Mouse (Mus musculus) splenic B cell, adult 2 months (primary cell): ENCODE data around the gene Carf.
"Not testable (repeated sequence)": the region's sequence is repeated elsewhere in the genome, so short reads cannot be mapped to it uniquely, and the experiment has no call there.

ENCODE experiments used
- DNase-seq: peaks from one replicate; pipeline ENCODE4 v3.0.0-alpha.2; 2011; ENCODE audit warnings: low read depth, low spot score
- H3K27me3 ChIP-seq: 2 replicates; pipeline ENCODE4 v1.6.1; 2012; ENCODE audit warnings: mild to moderate bottlenecking, low read length, moderate library complexity, mixed read lengths; ENCODE audit not compliant: control insufficient read depth, poor library complexity, insufficient read depth, severe bottlenecking
- H3K36me3 ChIP-seq: 2 replicates; pipeline ENCODE4 v1.6.1; 2012; ENCODE audit warnings: mild to moderate bottlenecking, low read length, moderate library complexity, mixed read lengths; ENCODE audit not compliant: control insufficient read depth, poor library complexity, insufficient read depth, severe bottlenecking

The Carf gene

DNA sequence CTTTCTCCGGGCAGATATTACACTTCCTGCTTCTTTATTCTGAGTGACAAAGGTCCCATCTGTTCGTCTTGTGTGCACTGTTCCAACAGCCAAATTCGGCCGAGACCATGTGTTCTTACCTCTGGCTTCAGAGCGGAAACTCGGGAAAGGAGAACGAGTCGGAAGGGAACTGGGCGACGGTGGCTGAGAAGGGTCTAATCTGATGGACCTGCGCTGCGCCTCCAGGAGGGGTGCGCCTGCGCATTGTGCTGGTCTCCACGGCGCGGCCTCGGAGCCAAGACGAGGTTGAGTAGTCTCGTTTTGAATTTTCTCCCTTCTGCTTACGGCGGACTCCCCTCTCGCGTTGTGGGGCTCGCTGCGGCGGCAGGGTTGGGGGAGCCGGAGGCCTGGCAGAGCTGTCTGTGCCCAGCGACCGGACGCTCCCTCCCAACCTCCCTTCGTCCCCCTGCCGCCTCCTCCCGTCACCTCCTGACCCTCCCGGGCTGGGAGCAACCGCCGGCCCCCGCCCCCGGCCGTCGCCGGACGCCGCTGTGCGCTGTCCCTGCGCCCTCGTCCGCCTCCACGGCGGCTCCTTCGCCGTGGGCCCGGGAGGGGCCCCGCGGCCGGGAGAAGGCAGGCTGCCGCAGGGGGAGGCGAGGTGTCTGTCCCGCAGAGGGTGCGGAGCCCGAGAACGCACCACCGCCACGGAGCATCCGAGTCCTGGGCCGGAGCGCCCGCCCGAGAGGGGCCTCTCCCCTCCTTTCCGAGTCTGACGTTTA, at the start of gene Carf, which contains the start of gene Wdr12:
Carf (plus strand) TSS at position 224 of the 758 bp plus-strand sequence.
Wdr12 (minus strand) TSS at position 622 of the 758 bp plus-strand sequence.
- peak; percentile 97 for DNase-seq
- H3K27me3 ChIP-seq, result no peaks in the 10 kb centered on the region

DNA sequence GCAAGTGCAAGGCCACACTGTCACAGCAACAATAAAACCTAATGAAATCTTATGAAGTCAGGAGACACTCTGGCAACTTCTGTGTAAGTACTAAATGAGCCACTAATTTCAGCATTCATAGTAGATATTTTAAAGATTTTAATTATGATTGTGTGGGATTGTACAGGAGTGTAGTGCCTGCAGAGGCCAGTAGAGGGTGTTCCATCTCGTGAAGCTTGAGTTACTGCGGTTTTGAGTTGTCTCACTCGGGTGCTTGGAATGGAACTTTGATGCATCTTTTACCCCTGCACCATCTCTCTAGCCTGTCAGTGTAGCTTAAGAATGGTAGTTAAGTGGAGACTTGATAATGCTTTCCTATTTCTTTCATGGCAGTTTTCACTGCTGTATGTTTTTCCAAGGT, 43.4 kb upstream of the Carf start:
- H3K27me3 ChIP-seq, result no peaks in the 10 kb centered on the region
- no peaks in the 10 kb centered on the region for H3K36me3 ChIP-seq
- peak; percentile 18 for DNase-seq

More for the DNA sequence above, at the start of gene Carf, which contains the start of gene Wdr12:
- H3K36me3 ChIP-seq, result peaks cover 6% of the 10 kb centered on the region

DNA sequence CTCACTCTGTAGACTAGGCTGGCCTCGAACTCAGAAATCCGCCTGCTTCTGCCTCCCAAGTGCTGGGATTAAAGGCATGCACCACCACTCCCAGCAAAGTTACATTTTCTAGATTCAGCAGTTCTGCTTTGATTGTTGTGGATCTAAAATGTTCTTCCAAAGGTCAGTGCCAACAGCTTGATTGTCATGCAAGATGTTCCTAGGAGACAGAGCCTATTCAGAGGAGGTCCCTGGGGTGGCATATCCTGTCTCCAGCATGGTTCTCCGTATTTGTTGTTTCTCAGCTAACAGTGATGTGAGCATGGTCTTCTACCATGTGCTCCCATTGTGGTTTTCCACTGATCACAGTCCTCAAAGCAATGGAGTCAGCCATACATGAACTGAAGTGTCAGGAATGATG, 41.7 kb upstream of the Carf start:
- no peaks in the 10 kb centered on the region for H3K27me3 ChIP-seq
- H3K36me3 ChIP-seq, result no peaks in the 10 kb centered on the region
- DNase-seq, result no peak

DNA sequence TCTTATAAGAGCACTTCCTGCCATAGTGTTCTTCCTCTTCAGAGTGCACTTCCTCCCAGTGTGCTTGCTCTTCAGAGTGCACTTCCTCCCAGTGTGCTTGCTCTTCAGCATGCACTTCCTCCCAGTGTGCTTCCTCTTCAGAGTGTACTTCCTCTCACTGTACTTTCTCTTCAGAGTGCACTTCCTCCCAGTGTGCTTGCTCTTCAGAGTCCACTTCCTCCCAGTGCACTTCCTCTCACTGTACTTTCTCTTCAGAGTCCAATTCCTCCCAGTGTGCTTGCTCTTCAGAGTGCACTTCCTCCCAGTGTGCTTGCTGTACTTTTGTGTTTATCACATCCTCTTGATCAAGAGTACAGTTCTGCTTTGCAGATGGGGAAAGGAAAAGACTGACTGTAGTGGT, 27.3 kb upstream of the Carf start:
- H3K36me3 ChIP-seq, result not testable (repeated sequence)
- DNase-seq, result peak; percentile 75

DNA sequence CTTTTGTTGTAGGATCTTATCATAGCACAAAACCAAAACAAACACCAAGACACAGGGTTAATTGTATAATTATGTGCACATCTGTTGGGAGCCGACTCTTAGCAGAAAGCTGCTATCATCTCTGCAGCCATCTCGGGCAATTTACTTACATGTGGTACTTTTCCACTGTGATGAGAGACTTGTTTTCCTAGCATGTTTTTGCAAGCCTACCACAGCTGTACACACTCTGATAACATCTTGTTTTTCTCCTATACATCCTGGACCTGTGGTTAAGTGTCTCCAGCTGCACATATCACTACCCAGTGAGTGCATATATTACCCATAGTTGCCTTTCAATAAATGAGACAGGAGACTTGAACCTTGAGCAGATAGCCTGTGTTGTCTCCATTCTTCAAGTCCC, 23.1 kb upstream of the Carf start:
- Histone ChIP-seq H3K27me3 (no peaks in the 10 kb centered on the region), H3K36me3 (peaks cover 2% of the 10 kb centered on the region; the same call in 1 of the 2 replicates)
- DNase-seq, result no peak

More for the DNA sequence above, 27.3 kb upstream of the Carf start:
- not testable (repeated sequence) for H3K27me3 ChIP-seq

DNA sequence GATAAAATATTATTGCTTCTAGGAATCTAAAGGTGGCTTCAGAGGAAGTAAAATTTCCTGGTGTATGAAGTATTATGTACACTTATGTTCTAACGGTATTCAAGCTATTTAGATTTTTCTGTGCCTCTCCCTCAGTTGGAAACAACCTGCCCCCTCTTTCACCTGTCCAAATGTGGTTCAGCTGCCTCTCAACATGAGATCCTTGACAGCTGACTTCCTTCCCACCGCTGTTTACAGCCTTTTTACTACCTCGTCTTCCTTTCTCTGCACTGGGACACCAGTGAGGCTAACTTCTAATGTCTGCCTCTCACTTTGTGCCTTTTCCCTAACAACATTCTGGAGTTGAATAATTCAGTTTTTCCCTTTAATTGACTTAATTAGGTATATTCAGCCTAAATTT, 22.5 kb upstream of the Carf start:
- Histone ChIP-seq H3K27me3 (no peaks in the 10 kb centered on the region), H3K36me3 (peaks cover 6% of the 10 kb centered on the region; the same call in 1 of the 2 replicates)
- DNase-seq, result no peak

DNA sequence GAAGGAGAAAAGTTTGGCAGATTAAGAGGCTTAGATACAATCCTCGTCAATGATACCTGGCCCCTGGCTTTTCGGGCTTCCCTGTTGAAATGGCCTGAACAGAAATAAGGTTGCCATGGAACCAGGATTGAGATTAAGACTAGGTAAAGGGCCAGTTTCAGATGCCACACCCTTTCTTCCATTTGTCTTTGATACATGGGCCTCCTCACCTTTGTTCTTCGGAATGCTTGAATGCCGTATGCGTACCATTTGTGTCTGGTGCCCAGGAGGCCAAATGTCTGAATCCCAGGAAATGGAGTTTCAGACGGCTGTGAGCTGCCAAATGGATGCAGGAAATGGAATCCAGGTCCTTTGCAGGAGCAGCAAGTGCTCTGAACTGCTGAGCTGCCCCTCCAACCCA, 21.6 kb upstream of the Carf start:
- Histone ChIP-seq H3K36me3 (peaks cover 6% of the 10 kb centered on the region; the same call in 1 of the 2 replicates), H3K27me3 (no peaks in the 10 kb centered on the region)
- no peak for DNase-seq

DNA sequence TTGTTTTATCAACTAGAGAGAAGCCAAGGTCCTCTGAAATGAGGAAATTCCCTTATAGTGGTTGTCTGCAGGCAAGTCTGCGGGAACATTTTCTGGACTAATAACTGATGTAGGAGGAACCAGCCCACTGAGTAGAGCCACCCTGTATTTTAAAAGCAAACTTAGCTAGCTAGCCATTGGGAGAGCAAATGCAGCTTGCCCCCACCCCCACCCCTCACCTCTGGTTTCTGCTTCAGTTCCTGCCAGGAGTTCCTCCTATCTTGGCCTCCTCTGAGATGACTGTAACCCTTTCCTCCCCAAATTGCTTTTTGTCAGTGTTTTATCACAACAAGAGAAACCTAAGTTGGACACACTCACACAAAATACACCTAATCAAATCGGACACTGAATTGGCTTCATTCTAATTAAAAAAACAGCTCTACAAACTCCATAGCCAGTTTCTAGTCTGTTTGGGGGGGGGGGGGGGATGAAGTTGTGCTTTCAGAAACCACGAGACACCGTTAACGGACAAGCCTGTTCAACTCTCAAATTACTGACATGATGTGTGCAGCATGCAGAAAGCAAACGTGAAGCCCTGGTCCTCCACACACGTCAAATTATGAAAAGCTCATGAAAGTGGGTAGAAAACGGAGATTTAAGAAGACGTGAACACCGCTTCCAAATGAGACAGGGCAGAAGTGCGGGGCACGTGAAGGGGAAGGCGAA, 1.3 kb upstream of the Carf start:
- peak; percentile 30 for DNase-seq
- Histone ChIP-seq H3K27me3 (no peaks in the 10 kb centered on the region), H3K36me3 (peaks cover 6% of the 10 kb centered on the region)

DNA sequence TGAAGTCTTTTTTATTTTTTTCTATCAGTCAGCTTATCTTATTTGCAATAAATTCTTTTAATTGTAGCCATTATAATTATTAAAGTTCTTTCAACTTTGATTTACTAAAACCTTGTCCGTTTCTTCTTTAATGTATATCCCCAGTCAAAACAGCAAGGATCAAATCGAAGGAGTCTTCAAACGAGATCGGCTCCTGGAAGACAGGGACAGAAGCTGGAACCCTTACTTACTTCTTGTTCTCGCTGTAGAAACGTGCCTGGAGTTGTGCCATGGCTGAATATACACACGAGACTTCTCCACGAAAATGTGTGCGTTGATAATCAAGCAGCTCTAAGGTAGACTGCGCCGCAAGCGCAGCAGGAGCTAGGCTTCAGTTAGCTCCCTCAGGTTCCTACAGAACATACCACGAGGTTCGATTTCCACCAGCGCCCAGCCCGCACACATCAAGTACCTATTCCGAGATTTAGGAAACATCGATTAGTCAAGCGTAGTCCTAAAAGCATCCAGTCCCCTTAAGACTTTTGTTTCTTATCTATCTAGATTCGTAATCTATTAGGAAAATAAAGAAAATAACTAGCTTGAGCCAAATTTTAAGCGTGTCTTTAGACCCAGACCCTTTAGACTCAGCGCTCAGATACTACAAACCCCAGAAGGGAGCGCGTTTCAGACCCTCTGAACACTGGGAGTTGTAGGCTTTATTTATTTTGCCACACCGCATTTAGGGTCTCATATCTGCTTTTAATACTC, 597 bp upstream of the Carf start:
- Histone ChIP-seq H3K27me3 (no peaks in the 10 kb centered on the region), H3K36me3 (peaks cover 6% of the 10 kb centered on the region)
- DNase-seq, result peak; percentile 87

DNA sequence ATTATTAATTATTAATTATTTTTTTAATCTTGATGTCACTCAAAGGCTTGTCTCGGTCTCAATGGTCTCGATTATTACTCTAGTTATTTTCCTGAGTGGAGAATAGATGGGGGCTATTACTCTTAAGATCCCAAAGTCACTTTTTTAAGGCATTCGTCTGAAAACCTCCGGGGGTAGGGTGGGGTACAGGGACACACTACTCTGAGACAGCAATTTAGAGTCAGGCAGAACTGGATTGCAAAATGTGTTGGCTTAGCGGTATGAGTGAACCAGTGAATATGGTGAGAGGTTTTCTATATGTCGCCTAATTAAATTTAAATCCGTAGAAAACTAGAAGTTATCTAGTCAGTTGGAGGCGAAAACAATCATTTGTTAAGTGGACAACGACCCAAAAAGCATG, 792 bp downstream of the Carf start:
- Histone ChIP-seq H3K27me3 (no peaks in the 10 kb centered on the region), H3K36me3 (peaks cover 4% of the 10 kb centered on the region; the same call in 1 of the 2 replicates)
- DNase-seq, result no peak

DNA sequence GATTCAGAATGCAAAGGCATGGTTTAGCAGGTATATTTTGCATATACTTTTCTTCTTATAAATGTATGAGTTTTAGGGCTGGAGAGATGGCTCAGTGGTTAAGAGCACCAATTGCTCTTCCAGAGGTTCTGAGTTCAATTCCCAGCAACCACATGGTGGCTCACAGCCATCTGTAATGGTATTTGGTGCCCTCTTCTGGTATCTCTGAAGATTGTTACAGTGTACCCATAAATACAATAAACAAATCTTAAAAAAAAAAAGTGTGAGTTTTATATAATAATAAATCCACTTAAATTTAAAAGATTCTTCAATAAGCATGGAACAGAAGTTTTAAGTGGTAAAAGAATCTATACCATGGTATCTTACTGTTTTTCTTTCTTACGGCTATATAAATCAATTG, 6.5 kb downstream of the Carf start:
- H3K27me3 ChIP-seq, result no peaks in the 10 kb centered on the region
- peak; percentile 34 for DNase-seq
- 0 out of 2 replicates have a peak, but pooled peaks cover 2% of the 10 kb centered on the region for H3K36me3 ChIP-seq

DNA sequence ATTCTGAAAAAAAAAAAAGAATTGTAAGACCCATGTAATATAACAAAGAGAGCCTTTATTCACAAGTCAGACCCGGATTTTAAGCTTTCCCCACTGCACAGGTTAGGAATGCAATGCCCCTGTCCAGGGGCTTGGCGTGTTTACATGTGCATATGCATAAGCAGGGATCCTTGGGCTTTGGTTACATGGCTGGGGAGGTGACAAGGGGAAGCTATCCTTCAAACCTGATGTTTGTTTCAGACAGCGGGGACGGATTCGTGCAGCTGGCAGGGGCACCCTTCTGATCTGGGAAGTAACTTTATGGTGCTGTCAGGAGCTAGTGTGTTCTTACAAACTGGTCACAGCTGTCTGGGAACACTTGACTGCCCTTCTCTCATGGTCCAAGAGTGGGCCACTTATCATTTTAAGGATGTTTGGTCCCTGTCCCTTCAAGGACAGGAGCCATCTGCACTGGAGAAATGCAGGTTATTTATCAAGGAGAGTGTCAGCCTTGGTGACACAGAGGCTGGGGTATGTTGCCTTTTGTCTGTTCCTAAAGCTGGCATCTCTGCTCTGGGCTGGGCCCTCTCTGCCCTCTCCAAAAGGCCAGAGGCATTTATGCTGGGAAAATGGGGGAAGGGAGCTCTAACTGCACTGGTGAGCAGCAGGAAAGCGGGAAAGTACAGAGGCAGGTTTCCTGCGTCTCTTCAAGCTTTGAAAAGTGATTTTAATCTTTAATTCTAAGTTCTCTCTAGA, 19.8 kb downstream of the Carf start:
- no peak for DNase-seq
- Histone ChIP-seq H3K36me3 (no peaks in the 10 kb centered on the region; the same call in 1 of the 2 replicates), H3K27me3 (no peaks in the 10 kb centered on the region)

DNA sequence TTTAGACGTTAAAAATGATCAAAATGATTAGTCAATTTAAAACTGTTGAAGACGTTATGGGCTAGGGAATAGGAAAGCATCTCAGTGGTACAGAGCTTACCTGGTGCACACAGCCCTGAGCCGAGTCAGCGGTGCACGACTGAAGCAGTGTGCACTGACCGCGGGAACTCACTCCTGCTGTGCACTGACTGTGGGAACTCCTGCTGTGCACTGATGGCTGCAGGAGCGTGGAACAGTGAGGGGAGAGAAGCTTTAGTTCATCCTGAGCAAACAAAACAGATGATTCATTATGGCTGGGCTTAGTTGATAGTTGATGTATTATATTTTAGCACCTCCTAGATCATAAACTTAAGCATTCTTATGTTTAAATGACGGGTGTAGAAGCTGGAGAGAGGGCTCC, 39.3 kb downstream of the Carf start:
- no peak for DNase-seq
- H3K36me3 ChIP-seq, result 0 out of 2 replicates have a peak, but pooled peaks cover 1% of the 10 kb centered on the region

DNA sequence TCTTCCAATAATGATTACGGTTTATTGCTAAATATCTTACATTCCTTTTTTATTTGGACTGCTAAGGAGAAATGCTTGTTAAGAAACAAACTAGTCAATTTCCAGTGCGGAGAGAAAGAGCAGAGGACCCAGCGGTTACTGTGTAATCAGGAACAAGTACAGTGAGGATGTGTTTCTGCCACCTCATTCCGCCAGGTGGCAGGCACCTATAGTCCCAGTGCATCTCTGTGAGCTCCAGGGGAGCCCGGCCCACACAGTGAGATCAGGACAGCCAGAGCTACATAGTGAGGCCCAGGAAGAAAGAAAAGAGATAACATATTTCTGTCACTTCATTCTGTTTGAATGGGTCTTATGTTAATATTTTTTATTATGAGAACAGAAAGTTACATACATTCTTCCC, 54.7 kb downstream of the Carf start:
- H3K36me3 ChIP-seq, result no peaks in the 10 kb centered on the region
- DNase-seq, result no peak
- no peaks in the 10 kb centered on the region for H3K27me3 ChIP-seq

More for the DNA sequence above, 39.3 kb downstream of the Carf start:
- no peaks in the 10 kb centered on the region for H3K27me3 ChIP-seq
